Mouse (Mus musculus) left cerebral cortex, adult 9 months (tissue): ENCODE results near the gene Dyrk1b.
"Not testable (repeated sequence)": the region's sequence is repeated elsewhere in the genome, so short reads cannot be mapped to it uniquely, and the experiment has no call there.

Source experiments
- DNase-seq, 2 experiments: peaks; one replicate each; pipeline ENCODE4 v3.0.0; 2022; ENCODE audit warnings: low spot score in 2 of 2

Dyrk1b gene

DNA sequence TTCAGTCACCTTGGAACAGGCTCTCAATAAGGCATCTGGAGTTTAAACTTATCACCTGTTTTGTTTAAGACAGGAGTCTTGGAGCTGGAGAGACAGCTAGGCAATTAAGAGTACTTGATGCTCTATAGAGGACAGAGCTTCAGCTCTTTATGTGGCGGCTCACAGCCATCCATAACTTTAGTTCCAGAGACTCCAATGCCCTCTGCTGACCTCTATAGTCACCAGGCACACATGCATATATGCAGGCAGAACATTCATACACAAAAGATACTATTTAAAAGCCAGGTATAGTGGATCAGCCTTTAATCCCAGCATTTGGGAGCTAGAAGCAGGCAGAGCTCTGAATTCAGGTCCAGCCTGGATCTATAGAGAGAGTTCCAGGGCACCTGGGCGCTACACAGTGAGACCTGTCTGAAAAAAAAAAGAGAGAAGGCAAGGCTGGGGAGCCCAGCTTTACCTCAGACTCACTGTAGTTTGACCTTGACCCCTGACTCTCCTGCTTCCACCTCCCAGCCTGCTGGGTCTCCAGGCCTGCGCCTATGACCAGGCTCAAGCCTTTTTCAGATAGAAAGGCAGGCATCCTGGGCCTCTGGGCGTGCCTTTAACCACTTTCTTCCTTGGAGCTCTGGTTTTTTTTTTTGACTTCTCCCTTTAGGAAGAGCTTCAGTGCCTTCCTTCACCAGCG is 16.3 kb downstream of the Dyrk1b start:
- DNase-seq, result no peak

- DNase-seq, result no peak
These were observed 17.3 kb downstream of the Dyrk1b start for GRCm38 (mm10) chr7:28196528-28196927.

- DNase-seq, result no peak
These were observed 19.8 kb downstream of the Dyrk1b start for GRCm38 (mm10) chr7:28199054-28199453.

DNA sequence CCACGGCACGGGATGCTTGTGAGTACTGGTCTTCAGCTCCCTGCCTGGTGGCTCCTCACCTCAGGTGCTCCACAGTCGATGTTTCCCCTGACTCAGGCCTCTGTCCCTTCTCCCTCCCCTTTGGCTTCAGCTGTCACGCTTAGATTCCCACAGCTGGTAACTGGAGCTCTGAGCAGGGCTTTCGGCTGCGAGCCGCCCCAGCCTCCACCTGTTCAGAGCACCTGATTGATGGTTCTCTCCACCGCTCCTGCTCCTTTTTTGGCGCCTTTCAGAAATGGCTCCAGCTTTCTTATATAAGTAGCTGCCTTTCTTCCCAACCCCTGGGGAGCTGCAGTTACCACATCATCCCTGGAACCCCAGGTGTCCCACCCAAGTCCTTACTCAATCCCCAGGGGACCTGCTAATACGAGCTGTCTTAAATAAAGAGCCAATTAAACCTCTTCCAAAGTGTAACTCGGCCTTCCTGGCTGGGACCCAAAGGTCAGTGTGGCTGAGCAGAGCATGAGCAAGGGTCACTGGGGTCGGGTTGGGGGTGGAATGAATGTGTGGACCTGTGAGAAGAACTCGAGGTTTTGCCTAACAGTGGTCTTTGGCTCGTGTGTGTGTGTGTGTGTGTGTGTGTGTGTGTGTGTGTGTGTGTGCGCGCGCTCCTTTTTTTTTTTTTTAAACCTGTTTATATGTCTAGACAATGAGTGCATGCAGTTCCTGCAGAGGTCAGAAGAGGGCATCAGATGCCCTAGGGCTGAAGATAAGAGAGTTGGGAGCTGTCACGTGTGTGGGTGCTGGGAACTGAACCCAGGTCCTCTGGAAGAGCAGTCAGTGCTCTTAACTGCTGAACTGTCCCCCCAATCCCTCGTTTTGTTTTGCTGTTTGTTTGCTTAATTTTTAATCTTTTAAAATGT is 24.2 kb downstream of the Dyrk1b start:
- no peak for DNase-seq

- DNase-seq, result no peak
These were observed 26.9 kb downstream of the Dyrk1b start for GRCm38 (mm10) chr7:28206044-28206600.

DNA sequence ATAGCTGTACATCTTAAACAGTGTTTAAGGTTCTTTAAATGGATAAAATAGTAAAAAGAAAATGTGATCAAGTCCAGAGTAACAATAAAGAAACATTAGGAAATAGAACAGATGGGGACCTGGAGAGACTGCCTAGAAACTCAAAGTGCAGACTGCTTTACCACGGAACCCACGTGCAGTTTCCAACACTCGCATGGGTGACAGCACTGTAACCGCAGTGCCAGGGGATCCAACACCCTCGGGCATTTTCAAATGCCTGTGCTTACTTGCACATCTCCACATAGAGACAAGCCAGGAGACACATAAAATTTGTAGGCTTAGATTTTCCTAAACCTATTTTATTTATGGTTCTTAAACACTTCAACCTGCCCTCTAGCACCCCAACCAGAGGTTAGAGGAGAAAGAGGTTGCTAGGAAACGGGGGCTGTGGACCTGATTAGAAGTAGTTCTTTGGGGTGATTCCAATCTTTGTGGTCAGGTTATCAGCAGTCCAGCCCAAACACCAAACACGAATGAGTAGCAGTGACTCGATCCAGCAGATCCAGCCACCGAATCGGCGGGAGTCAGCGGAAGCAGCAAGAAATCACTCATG is 29.2 kb downstream of the Dyrk1b start:
- no peak for DNase-seq

DNA sequence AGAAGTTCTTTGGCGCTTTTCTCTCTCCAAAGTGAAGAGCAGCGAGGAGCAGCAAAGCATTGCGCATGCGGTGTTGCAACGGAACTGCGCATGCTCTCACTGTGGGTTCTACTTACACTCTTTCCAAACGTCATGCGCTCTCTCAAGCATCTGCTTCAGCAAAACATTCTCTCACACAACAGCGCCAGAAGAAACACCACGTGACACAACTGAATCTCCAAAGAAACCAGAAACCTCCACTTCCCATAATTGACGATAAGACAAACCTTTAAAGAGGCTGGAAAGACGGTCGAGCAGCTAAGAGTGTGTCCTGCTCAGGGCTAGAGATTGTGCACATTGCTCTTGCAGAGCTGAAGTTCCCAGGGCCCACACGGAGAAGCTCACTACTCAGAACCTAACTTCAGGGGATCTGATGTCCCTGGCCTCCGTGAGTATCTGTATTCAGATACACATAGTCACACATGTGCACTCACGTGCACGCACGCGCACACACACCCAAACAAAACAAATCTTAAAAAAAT is 29.8 kb downstream of the Dyrk1b start:
- DNase-seq, result peak in 1 of 2 experiments; percentile 78

- no peak for DNase-seq
These were observed 31.5 kb downstream of the Dyrk1b start for GRCm38 (mm10) chr7:28210731-28211130.

GRCm38 (mm10) chr7:28214142-28214541 is 34.9 kb downstream of the Dyrk1b start:
- peak in 1 of 2 experiments; percentile 36 for DNase-seq

- not testable (repeated sequence) for DNase-seq
These were observed 36.7 kb downstream of the Dyrk1b start for GRCm38 (mm10) chr7:28215950-28216349.

DNA sequence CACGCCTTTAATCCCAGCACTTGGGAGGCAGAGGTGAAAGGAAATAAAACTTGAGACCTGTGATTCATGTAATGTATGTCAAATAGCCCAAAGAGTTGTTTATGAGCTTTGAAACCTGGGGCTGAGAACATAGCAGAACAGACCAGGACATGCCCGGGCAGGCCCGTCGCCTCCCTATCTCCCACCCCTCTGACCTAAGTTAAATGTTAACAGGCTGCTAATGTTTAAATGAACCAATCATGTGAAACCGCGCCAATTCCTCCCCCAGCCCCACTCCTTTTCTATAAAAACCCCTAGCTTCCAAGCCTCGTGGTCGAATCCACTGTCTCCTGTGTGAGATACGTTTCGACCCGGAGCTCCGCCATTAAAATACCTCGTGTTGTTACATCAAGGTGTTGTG is 38.5 kb downstream of the Dyrk1b start:
- not testable (repeated sequence) for DNase-seq

DNA sequence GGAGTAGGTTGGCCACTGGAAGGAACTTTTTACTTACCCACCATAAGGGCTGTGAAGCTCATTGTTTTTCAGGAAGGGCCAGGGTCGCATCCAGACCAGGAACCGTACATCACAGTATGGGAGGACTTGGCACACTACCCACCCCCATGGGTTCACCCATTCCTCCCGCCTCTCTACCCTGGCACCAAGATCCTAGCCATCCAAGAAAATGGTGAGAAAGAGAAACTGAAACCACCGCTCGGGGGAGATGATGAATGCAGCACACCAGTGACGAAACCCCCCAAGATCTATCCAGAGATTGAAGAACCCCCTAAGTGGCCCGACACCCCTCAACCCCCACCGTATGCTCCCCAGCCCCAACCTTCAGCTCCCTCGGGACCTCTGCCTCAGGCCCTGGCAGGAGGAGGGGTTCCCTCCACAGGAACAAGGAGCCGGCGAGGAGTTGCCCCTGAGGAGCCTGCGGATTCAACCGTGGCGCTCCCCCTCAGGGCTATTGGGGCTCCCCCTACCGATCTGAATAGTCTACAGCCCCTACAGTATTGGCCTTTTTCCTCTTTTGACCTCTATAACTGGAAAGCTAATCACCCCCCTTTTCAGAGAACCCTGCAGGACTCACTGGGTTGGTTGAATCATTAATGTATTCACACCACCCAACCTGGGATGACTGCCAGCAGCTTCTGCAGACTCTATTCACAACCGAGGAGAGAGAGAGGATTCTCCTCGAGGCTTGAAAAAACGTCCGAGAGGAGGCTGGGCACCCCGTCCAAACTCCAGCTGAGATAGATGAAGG is 39.9 kb downstream of the Dyrk1b start:
- peak in 1 of 2 experiments; percentile 59 for DNase-seq

- not testable (repeated sequence) for DNase-seq
These were observed 47.6 kb downstream of the Dyrk1b start for GRCm38 (mm10) chr7:28226836-28227235.

DNA sequence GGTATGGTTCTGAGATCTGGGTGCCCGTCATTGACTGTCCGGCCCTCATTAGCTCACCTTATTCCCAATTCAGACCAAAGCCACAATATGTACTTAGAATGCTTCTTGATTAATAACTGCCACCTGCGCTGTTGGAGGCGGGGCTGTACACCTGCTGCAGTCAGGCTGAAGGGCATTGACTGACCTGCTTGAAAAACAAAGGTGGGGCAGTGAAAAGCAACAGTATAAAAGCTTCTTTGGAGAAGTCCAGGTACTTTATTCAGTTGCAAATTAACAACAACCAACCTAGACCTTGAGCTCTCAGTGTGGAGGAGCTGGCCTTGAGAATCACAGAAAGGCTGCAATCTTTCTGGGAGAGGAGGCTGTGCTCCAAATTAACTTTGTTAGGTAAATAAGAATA is 48.2 kb downstream of the Dyrk1b start:
- DNase-seq, result not testable (repeated sequence)
